Mouse (Mus musculus): ENCODE results near the gene Gm10309. TPM values are rescaled to one million over a fixed set of nuclear protein-coding genes. Genes with fewer than 3 reads are reported as not detected.
A peak's percentile ranks its signal among the peaks of the same experiment; 100 is the strongest.
"Not testable (repeated sequence)": the region's sequence is repeated elsewhere in the genome, so short reads cannot be mapped to it uniquely, and the experiment has no call there.

Gm10309 gene
- total RNA-seq, 1 experiment from 2014 or later = not detected

- ATAC-seq (replicated peaks; ENCODE audit: insufficient number of reproducible peaks, low FRiP score, low TSS enrichment, poor library complexity, severe bottlenecking) = no peak
These were observed 18.4 kb downstream of the Gm10309 start for GRCm38 (mm10) chr17:86486657-86487056.

- peak; percentile 60 for ATAC-seq (replicated peaks; ENCODE audit: insufficient number of reproducible peaks, low FRiP score, low TSS enrichment, poor library complexity, severe bottlenecking)
These were observed 20.8 kb downstream of the Gm10309 start for GRCm38 (mm10) chr17:86484087-86484737.

- no peak for ATAC-seq (replicated peaks; ENCODE audit: insufficient number of reproducible peaks, low FRiP score, low TSS enrichment, poor library complexity, severe bottlenecking)
These were observed 22.4 kb downstream of the Gm10309 start for GRCm38 (mm10) chr17:86482675-86483074.

- ATAC-seq (replicated peaks; ENCODE audit: insufficient number of reproducible peaks, low FRiP score, low TSS enrichment, poor library complexity, severe bottlenecking) = no peak
These were observed 25.6 kb downstream of the Gm10309 start for GRCm38 (mm10) chr17:86479406-86479805.

- ATAC-seq (replicated peaks; ENCODE audit: insufficient number of reproducible peaks, low FRiP score, low TSS enrichment, poor library complexity, severe bottlenecking) = not testable (repeated sequence)
These were observed 27.6 kb downstream of the Gm10309 start for GRCm38 (mm10) chr17:86477401-86477800.

GRCm38 (mm10) chr17:86476674-86477073 is 28.4 kb downstream of the Gm10309 start:
- no peak for ATAC-seq (replicated peaks; ENCODE audit: insufficient number of reproducible peaks, low FRiP score, low TSS enrichment, poor library complexity, severe bottlenecking)

GRCm38 (mm10) chr17:86471684-86472083 is 33.3 kb downstream of the Gm10309 start:
- no peak for ATAC-seq (replicated peaks; ENCODE audit: insufficient number of reproducible peaks, low FRiP score, low TSS enrichment, poor library complexity, severe bottlenecking)

- no peak for ATAC-seq (replicated peaks; ENCODE audit: insufficient number of reproducible peaks, low FRiP score, low TSS enrichment, poor library complexity, severe bottlenecking)
These were observed 34.9 kb downstream of the Gm10309 start for GRCm38 (mm10) chr17:86470160-86470559.

- ATAC-seq (replicated peaks; ENCODE audit: insufficient number of reproducible peaks, low FRiP score, low TSS enrichment, poor library complexity, severe bottlenecking) = 0 out of 2 replicates have a peak, but pooled peaks have one; percentile 25
These were observed 37.1 kb downstream of the Gm10309 start for GRCm38 (mm10) chr17:86467967-86468366.

- ATAC-seq (replicated peaks; ENCODE audit: insufficient number of reproducible peaks, low FRiP score, low TSS enrichment, poor library complexity, severe bottlenecking) = no peak
These were observed 37.6 kb downstream of the Gm10309 start for GRCm38 (mm10) chr17:86467291-86467898.

GRCm38 (mm10) chr17:86466871-86467270 is 38.2 kb downstream of the Gm10309 start:
- ATAC-seq (replicated peaks; ENCODE audit: insufficient number of reproducible peaks, low FRiP score, low TSS enrichment, poor library complexity, severe bottlenecking) = no peak

GRCm38 (mm10) chr17:86466412-86466811 is 38.6 kb downstream of the Gm10309 start:
- ATAC-seq (replicated peaks; ENCODE audit: insufficient number of reproducible peaks, low FRiP score, low TSS enrichment, poor library complexity, severe bottlenecking) = no peak

GRCm38 (mm10) chr17:86465865-86466264 is 39.2 kb downstream of the Gm10309 start:
- no peak for ATAC-seq (replicated peaks; ENCODE audit: insufficient number of reproducible peaks, low FRiP score, low TSS enrichment, poor library complexity, severe bottlenecking)

- ATAC-seq (replicated peaks; ENCODE audit: insufficient number of reproducible peaks, low FRiP score, low TSS enrichment, poor library complexity, severe bottlenecking) = no peak
These were observed 40.2 kb downstream of the Gm10309 start for GRCm38 (mm10) chr17:86464689-86465363.

GRCm38 (mm10) chr17:86464197-86464596 is 40.8 kb downstream of the Gm10309 start:
- ATAC-seq (replicated peaks; ENCODE audit: insufficient number of reproducible peaks, low FRiP score, low TSS enrichment, poor library complexity, severe bottlenecking) = no peak

- ATAC-seq (replicated peaks; ENCODE audit: insufficient number of reproducible peaks, low FRiP score, low TSS enrichment, poor library complexity, severe bottlenecking) = no peak
These were observed 41.7 kb downstream of the Gm10309 start for GRCm38 (mm10) chr17:86463369-86463768.

- ATAC-seq (replicated peaks; ENCODE audit: insufficient number of reproducible peaks, low FRiP score, low TSS enrichment, poor library complexity, severe bottlenecking) = no peak
These were observed 44.2 kb downstream of the Gm10309 start for GRCm38 (mm10) chr17:86460645-86461430.

GRCm38 (mm10) chr17:86458302-86458980 is 46.6 kb downstream of the Gm10309 start:
- no peak for ATAC-seq (replicated peaks; ENCODE audit: insufficient number of reproducible peaks, low FRiP score, low TSS enrichment, poor library complexity, severe bottlenecking)

- no peak for ATAC-seq (replicated peaks; ENCODE audit: insufficient number of reproducible peaks, low FRiP score, low TSS enrichment, poor library complexity, severe bottlenecking)
These were observed 48.5 kb downstream of the Gm10309 start for GRCm38 (mm10) chr17:86456512-86456911.

Measured in monocyte, adult 5-6 weeks (primary cell).